Mouse (Mus musculus) hindbrain, embryonic 15.5 days (tissue): ENCODE measurements around the gene Clic1. TPM values are rescaled to one million over a fixed set of nuclear protein-coding genes. Genes with fewer than 3 reads are reported as not detected.

Experiments used
- ATAC-seq: fragments of 200-750 bp; cut with Nextera tagmentation; 2 replicates; pipeline ENCODE4 v1.8.0; 2017; ENCODE audit warnings: low read depth, moderate number of reproducible peaks, moderate TSS enrichment; ENCODE audit not compliant: low FRiP score
- H3K27ac ChIP-seq: fragments of 300-500 bp; sonication (generic); replicated peaks from 2 replicates; pipeline ENCODE4 v1.5.1; 2015; ENCODE audit warnings: mild to moderate bottlenecking, inconsistent platforms
- H3K27me3 ChIP-seq: fragments of 300-500 bp; sonication (generic); 2 replicates; pipeline ENCODE4 v1.6.1; 2015; ENCODE audit warnings: control low read depth, inconsistent platforms
- H3K36me3 ChIP-seq: fragments of 300-500 bp; sonication (generic); 2 replicates; pipeline ENCODE4 v1.6.1; 2015; ENCODE audit warnings: control low read depth, inconsistent platforms
- H3K4me1 ChIP-seq: fragments of 300-500 bp; sonication (generic); replicated peaks from 2 replicates; pipeline ENCODE4 v1.6.1; 2015; ENCODE audit warnings: control low read depth, inconsistent platforms
- H3K4me2 ChIP-seq: fragments of 300-500 bp; sonication (generic); 2 replicates; pipeline ENCODE4 v1.6.1; 2015; ENCODE audit warnings: moderate library complexity, mild to moderate bottlenecking, inconsistent platforms
- H3K4me3 ChIP-seq: fragments of 300-500 bp; sonication (generic); 2 replicates; pipeline ENCODE4 v1.5.1; 2015; ENCODE audit warnings: mild to moderate bottlenecking, inconsistent platforms
- H3K9ac ChIP-seq: fragments of 300-500 bp; sonication (generic); 2 replicates; pipeline ENCODE4 v1.6.1; 2015; ENCODE audit warnings: inconsistent platforms
- H3K9me3 ChIP-seq: fragments of 300-500 bp; sonication (generic); 2 replicates; pipeline ENCODE4 v1.6.1; 2016; ENCODE audit warnings: control low read depth, inconsistent platforms
- WGBS: fragments of 180-500 bp; shearing (Covaris S2); methylation state at CpG from one replicate; pipeline ENCODE4 v1.1.7; 2015; 5-methylcytosine and 5-hydroxymethylcytosine counted together
- polyA plus RNA-seq: library from polyadenylated mRNA; unstranded; fragments of >200 nt; fragmentation: Nextera tagmentation; extraction: Ambion mirVana; gene quantifications from 2 replicates; pipeline ENCODE4 v1.2.1, GENCODE M21; 2015

Clic1 gene
- polyA plus RNA-seq, 1 experiment from 2014 or later, result 87.4 TPM

GRCm38 (mm10) chr17:35106522-35106921, 56.8 kb downstream of the Clic1 start:
- ATAC-seq, result 0 out of 2 replicates have a peak, but pooled peaks have one; percentile 7
- WGBS, result 70% methylated on average over 3 of the region's 3 CpGs

DNA sequence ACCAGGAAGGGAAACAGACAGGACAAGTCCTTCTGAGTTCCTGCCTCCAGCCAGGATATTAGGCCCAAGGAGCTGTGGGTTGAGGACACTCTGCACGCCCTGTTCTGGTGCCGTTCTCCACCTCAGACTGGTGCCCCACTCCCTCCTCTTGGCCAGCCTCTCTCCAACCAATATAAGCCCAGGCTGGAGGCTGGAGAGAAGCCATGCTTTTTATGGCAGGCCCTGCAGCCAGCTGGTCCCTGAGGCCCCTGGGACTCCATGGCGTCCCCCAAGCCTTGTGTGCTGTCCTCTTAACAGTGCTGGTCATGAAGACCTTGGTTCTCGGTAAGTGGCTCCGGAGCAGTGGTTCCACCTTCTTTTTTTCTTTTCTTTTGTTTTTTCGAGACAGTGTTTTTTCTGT, 58.3 kb downstream of the Clic1 start, which contains the start of gene Ly6g5c:
Ly6g5c (plus strand) TSS at position 183 of the 400 bp plus-strand sequence.
- Histone ChIP-seq H3K9ac (no peak within 1 kb of the TSS), H3K4me3 (no peak within 1 kb of the TSS), H3K27me3 (no peaks in the 10 kb centered on the region), H3K36me3 (no peaks in the 10 kb centered on the region), H3K27ac (no peak within 1 kb of the TSS), H3K4me2 (no peak within 1 kb of the TSS), H3K9me3 (no peaks in the 10 kb centered on the region), H3K4me1 (peaks cover 7% of the 10 kb centered on the region; the same call in 1 of the 2 replicates)
- 74% methylated on average over 6 of the region's 6 CpGs for WGBS
- no peak for ATAC-seq

More at GRCm38 (mm10) chr17:35106522-35106921, 56.8 kb downstream of the Clic1 start:
- Histone ChIP-seq H3K4me2 (no peak overlapping the region), H3K36me3 (peaks cover 13% of the 10 kb centered on the region), H3K9me3 (no peaks in the 10 kb centered on the region), H3K4me3 (no peak overlapping the region), H3K27ac (no peak overlapping the region), H3K4me1 (peaks cover 7% of the 10 kb centered on the region; the same call in 1 of the 2 replicates), H3K27me3 (no peaks in the 10 kb centered on the region), H3K9ac (no peak overlapping the region)

Other genes starting within 250 kb of the Clic1 start
- not detected in 2 replicates for gene Cyp21a1, start 245.4 kb upstream of the Clic1 start, polyA plus RNA-seq
- gene Stk19, start 213.0 kb upstream of the Clic1 start, polyA plus RNA-seq, result 43.9 TPM in 2 replicates
- gene Dxo, start 212.9 kb upstream of the Clic1 start, polyA plus RNA-seq, result 67.2 and 68.3 TPM in 2 replicates
- 59.4 and 63.4 TPM in 2 replicates for gene Skiv2l, start 199.8 kb upstream of the Clic1 start, polyA plus RNA-seq
- gene Nelfe, start 199.6 kb upstream of the Clic1 start, polyA plus RNA-seq, result 81.0 and 94.4 TPM in 2 replicates
- 2.5 and 4.1 TPM in 2 replicates for gene Cfb, start 187.4 kb upstream of the Clic1 start, polyA plus RNA-seq
- 11.9 and 12.9 TPM in 2 replicates for gene Zbtb12, start 170.5 kb upstream of the Clic1 start, polyA plus RNA-seq
- not detected in 2 replicates for gene Gm20547, start 167.9 kb upstream of the Clic1 start, polyA plus RNA-seq
- 2.4 and 3.7 TPM in 2 replicates for gene C2, start 151.7 kb upstream of the Clic1 start, polyA plus RNA-seq
- gene Ehmt2, start 151.5 kb upstream of the Clic1 start, polyA plus RNA-seq, result 90.9 and 96.7 TPM in 2 replicates
- gene Slc44a4, start 135.5 kb upstream of the Clic1 start, polyA plus RNA-seq, result 0.09 TPM in 1 of 2 replicates, not detected in the other
- 35.9 and 38.3 TPM in 2 replicates for gene Neu1, start 118.7 kb upstream of the Clic1 start, polyA plus RNA-seq
- gene Hspa1b, start 90.7 kb upstream of the Clic1 start, polyA plus RNA-seq, result 0.31 and 0.51 TPM in 2 replicates
- gene Gm20481, start 80.1 kb upstream of the Clic1 start, polyA plus RNA-seq, result 1.0 TPM in 1 of 2 replicates, not detected in the other
- gene Hspa1a, start 77.8 kb upstream of the Clic1 start, polyA plus RNA-seq, result 12.0 and 13.1 TPM in 2 replicates
- 1.3 and 1.8 TPM in 2 replicates for gene Hspa1l, start 77.3 kb upstream of the Clic1 start, polyA plus RNA-seq
- gene Lsm2, start 68.1 kb upstream of the Clic1 start, polyA plus RNA-seq, result 109 and 113 TPM in 2 replicates
- 60.4 and 68.7 TPM in 2 replicates for gene Vars, start 49.0 kb upstream of the Clic1 start, polyA plus RNA-seq
- 0.14 TPM in 2 replicates for gene Vwa7, start 33.4 kb upstream of the Clic1 start, polyA plus RNA-seq
- 1.6 and 2.3 TPM in 2 replicates for gene Sapcd1, start 21.9 kb upstream of the Clic1 start, polyA plus RNA-seq
- 1.6 and 3.4 TPM in 2 replicates for gene Msh5, start 3.2 kb upstream of the Clic1 start, polyA plus RNA-seq
- gene Ddah2, start 9.1 kb downstream of the Clic1 start, polyA plus RNA-seq, result 349 and 367 TPM in 2 replicates
- gene Ly6g6c, start 15.4 kb downstream of the Clic1 start, polyA plus RNA-seq, result 0.18 TPM in 1 of 2 replicates, not detected in the other
- gene Mpig6b, start 16.2 kb downstream of the Clic1 start, polyA plus RNA-seq, result 0.22 and 0.25 TPM in 2 replicates
- 0.43 and 0.53 TPM in 2 replicates for gene Ly6g6e, start 26.9 kb downstream of the Clic1 start, polyA plus RNA-seq
- gene Ly6g6d, start 28.1 kb downstream of the Clic1 start, polyA plus RNA-seq, result 1.2 and 1.8 TPM in 2 replicates
- gene Ly6g6f, start 35.6 kb downstream of the Clic1 start, polyA plus RNA-seq, result 0.24 TPM in 1 of 2 replicates, not detected in the other
- 102 and 106 TPM in 2 replicates for gene Abhd16a, start 39.3 kb downstream of the Clic1 start, polyA plus RNA-seq
- gene Ly6g5c, start 58.3 kb downstream of the Clic1 start, polyA plus RNA-seq, result not detected in 2 replicates
- gene Ly6g5b, start 65.5 kb downstream of the Clic1 start, polyA plus RNA-seq, result 1.1 and 1.2 TPM in 2 replicates
- 24.3 and 25.4 TPM in 2 replicates for gene Gpank1, start 71.5 kb downstream of the Clic1 start, polyA plus RNA-seq
- gene Csnk2b, start 72.1 kb downstream of the Clic1 start, polyA plus RNA-seq, result 308 and 311 TPM in 2 replicates
- gene D17H6S53E, start 76.4 kb downstream of the Clic1 start, polyA plus RNA-seq, result 9.3 and 10.8 TPM in 2 replicates
- gene Apom, start 82.1 kb downstream of the Clic1 start, polyA plus RNA-seq, result 0.21 and 0.79 TPM in 2 replicates
- 70.0 and 75.7 TPM in 2 replicates for gene Bag6, start 85.2 kb downstream of the Clic1 start, polyA plus RNA-seq
- 175 and 181 TPM in 2 replicates for gene Prrc2a, start 114.9 kb downstream of the Clic1 start, polyA plus RNA-seq
- gene Aif1, start 126.1 kb downstream of the Clic1 start, polyA plus RNA-seq, result 7.4 and 9.6 TPM in 2 replicates
- 5.6 and 13.9 TPM in 2 replicates for gene Lst1, start 138.5 kb downstream of the Clic1 start, polyA plus RNA-seq
- gene Ltb, start 144.5 kb downstream of the Clic1 start, polyA plus RNA-seq, result 0.84 and 0.97 TPM in 2 replicates
- gene Tnf, start 152.0 kb downstream of the Clic1 start, polyA plus RNA-seq, result 0.13 TPM in 1 of 2 replicates, not detected in the other
- 0.39 and 0.42 TPM in 2 replicates for gene Lta, start 155.4 kb downstream of the Clic1 start, polyA plus RNA-seq
- gene Gm16181, start 170.9 kb downstream of the Clic1 start, polyA plus RNA-seq, result 0.43 and 0.55 TPM in 2 replicates
- 99.1 and 110 TPM in 2 replicates for gene Atp6v1g2, start 183.7 kb downstream of the Clic1 start, polyA plus RNA-seq
- gene Nfkbil1, start 185.8 kb downstream of the Clic1 start, polyA plus RNA-seq, result 10.8 and 12.0 TPM in 2 replicates
- gene Ddx39b, start 191.8 kb downstream of the Clic1 start, polyA plus RNA-seq, result 361 and 365 TPM in 2 replicates
- gene H2-D1, start 212.8 kb downstream of the Clic1 start, polyA plus RNA-seq, result 118 and 128 TPM in 2 replicates